In the genomic region with DNA sequence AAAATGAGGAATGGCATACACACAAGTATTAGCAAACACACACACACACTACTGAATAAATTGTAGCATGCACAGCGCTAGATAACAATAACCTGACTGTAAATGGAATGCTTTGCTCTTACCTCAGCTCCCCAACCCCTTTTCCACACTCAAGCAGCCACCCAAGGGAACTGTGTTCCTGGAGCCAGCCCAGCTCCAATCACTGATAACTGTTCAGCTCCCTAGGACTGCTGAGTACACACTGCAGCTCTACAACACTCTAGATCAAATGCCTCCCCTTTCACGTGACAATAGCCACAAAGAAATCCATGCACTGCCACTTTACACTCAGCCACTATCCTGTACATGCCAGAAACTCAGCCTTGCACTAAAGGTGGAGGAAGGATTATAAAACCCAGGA, we compare ENCODE assay signal across 14 mouse cellular contexts. TPM values are rescaled to one million over a fixed set of nuclear protein-coding genes. Genes with fewer than 3 reads are reported as not detected.
DNase-seq lines count a peak whose midpoint lies in the region; ATAC-seq lines count a peak whose summit lies in the region.
"Had no signal": no experiment of that assay in that cellular context is flagged by ENCODE, and none has a peak within 500 bp of the region (broad histone marks: within the 10 kb centered on the region; RNA-seq: fewer than 3 reads in every experiment).

No protein-coding gene starts in this region.

- DNase-seq in urinary bladder, adult 18-20 months (ENCODE audit: low spot score in 2 of 2): no peak
- no peak for DNase-seq in right cerebral cortex, postnatal 4 days
- DNase-seq: adrenal gland, adult 8-10 months; cerebellum, adult 18-20 months had no signal

- peaks cover 41% of the 10 kb centered on the region for H3K4me1 ChIP-seq in midbrain, embryonic 13.5 days (replicated peaks)
- peaks cover 24% of the 10 kb centered on the region; the same call in 1 of the 2 replicates for H3K4me1 ChIP-seq in midbrain, embryonic 15.5 days
- H3K4me1 ChIP-seq in heart, embryonic 14.5 days (ENCODE audit: control insufficient read depth in 2 of 2, insufficient read depth in 2 of 2, low read length in 2 of 2): peaks cover 33 to 72% of the 10 kb centered on the region in 2 experiments
- peaks cover 43% of the 10 kb centered on the region for H3K4me1 ChIP-seq in lung, embryonic 15.5 days

- ATAC-seq in midbrain, embryonic 13.5 days: no peak
- ATAC-seq in midbrain, embryonic 15.5 days (replicated peaks): no peak
- ATAC-seq in heart, embryonic 14.5 days (ENCODE audit: insufficient number of reproducible peaks, insufficient read depth, low FRiP score, low read depth): peak; percentile 89
- ATAC-seq in lung, embryonic 15.5 days (ENCODE audit: borderline replicate concordance, extremely low read depth, low FRiP score, low TSS enrichment): peak; percentile 85; the same call in 1 of the 2 replicates
- no peak for ATAC-seq in monocyte, adult 5-6 weeks (replicated peaks; ENCODE audit: insufficient number of reproducible peaks, low FRiP score, low TSS enrichment, poor library complexity, severe bottlenecking)
- ATAC-seq: liver, embryonic 12.5 days had no signal

- no peaks in the 10 kb centered on the region for H3K9me3 ChIP-seq in midbrain, embryonic 13.5 days
- H3K9me3 ChIP-seq in midbrain, embryonic 15.5 days: no peaks in the 10 kb centered on the region
- no peaks in the 10 kb centered on the region for H3K9me3 ChIP-seq in heart, embryonic 14.5 days (ENCODE audit: control insufficient read depth, low read length)
- H3K9me3 ChIP-seq in lung, embryonic 15.5 days: no peaks in the 10 kb centered on the region
- H3K9me3 ChIP-seq: forebrain, embryonic 10.5 days; liver, embryonic 12.5 days; neural tube, embryonic 13.5 days had no signal

- H3K4me3 ChIP-seq in midbrain, embryonic 13.5 days (replicated peaks): no peak overlapping the region
- no peak overlapping the region for H3K4me3 ChIP-seq in midbrain, embryonic 15.5 days
- H3K4me3 ChIP-seq in heart, embryonic 14.5 days (ENCODE audit: control insufficient read depth in 1 of 2, insufficient read depth in 1 of 2, low read depth in 1 of 2, low read length in 2 of 2): no peak overlapping the region
- no peak overlapping the region for H3K4me3 ChIP-seq in lung, embryonic 15.5 days
- H3K4me3 ChIP-seq: forebrain, embryonic 10.5 days; liver, embryonic 12.5 days; neural tube, embryonic 13.5 days had no signal

- no peak overlapping the region for H3K9ac ChIP-seq in midbrain, embryonic 13.5 days (replicated peaks)
- H3K9ac ChIP-seq in midbrain, embryonic 15.5 days: no peak overlapping the region
- H3K9ac ChIP-seq in heart, embryonic 14.5 days (ENCODE audit: low read length): peak overlapping the region; percentile 38; the same call in 1 of the 2 replicates
- H3K9ac ChIP-seq in lung, embryonic 15.5 days: no peak overlapping the region
- H3K9ac ChIP-seq: liver, embryonic 12.5 days; neural tube, embryonic 13.5 days had no signal

- 75% methylated on average over 2 of the region's 2 CpGs for WGBS in midbrain, embryonic 13.5 days
- WGBS in midbrain, embryonic 15.5 days: 71% methylated on average over 2 of the region's 2 CpGs
- 9% methylated on average over 2 of the region's 2 CpGs for WGBS in heart, embryonic 14.5 days
- 51% methylated on average over 2 of the region's 2 CpGs for WGBS in lung, embryonic 15.5 days

- H3K27me3 ChIP-seq in midbrain, embryonic 13.5 days: no peaks in the 10 kb centered on the region
- H3K27me3 ChIP-seq in midbrain, embryonic 15.5 days (replicated peaks): no peaks in the 10 kb centered on the region
- H3K27me3 ChIP-seq in heart, embryonic 14.5 days (ENCODE audit: control insufficient read depth, insufficient read depth, low read length): no peaks in the 10 kb centered on the region
- no peaks in the 10 kb centered on the region for H3K27me3 ChIP-seq in lung, embryonic 15.5 days
- H3K27me3 ChIP-seq: CH12.LX; liver, embryonic 12.5 days; neural tube, embryonic 13.5 days had no signal

- H3K4me2 ChIP-seq in midbrain, embryonic 13.5 days (replicated peaks): no peak overlapping the region
- H3K4me2 ChIP-seq in midbrain, embryonic 15.5 days: no peak overlapping the region
- peak overlapping the region; percentile 26 for H3K4me2 ChIP-seq in heart, embryonic 14.5 days (ENCODE audit: low read length)
- no peak overlapping the region for H3K4me2 ChIP-seq in lung, embryonic 15.5 days
- H3K4me2 ChIP-seq: liver, embryonic 12.5 days; midbrain, embryonic 11.5 days; neural tube, embryonic 13.5 days had no signal

- H3K27ac ChIP-seq in midbrain, embryonic 13.5 days: peak overlapping the region; percentile 41; the same call in 1 of the 2 replicates
- no peak overlapping the region for H3K27ac ChIP-seq in midbrain, embryonic 15.5 days
- peak overlapping the region; percentile 78 to 89 for H3K27ac ChIP-seq in heart, embryonic 14.5 days (replicated peaks in 1 of 2; ENCODE audit: control insufficient read depth in 1 of 2, insufficient read depth in 1 of 2, low read depth in 2 of 2, low read length in 2 of 2)
- peak overlapping the region; percentile 39; the same call in 1 of the 2 replicates for H3K27ac ChIP-seq in lung, embryonic 15.5 days
- H3K27ac ChIP-seq: forebrain, embryonic 10.5 days; liver, embryonic 12.5 days; neural tube, embryonic 13.5 days had no signal

- H3K36me3 ChIP-seq in midbrain, embryonic 13.5 days: no peaks in the 10 kb centered on the region
- no peaks in the 10 kb centered on the region for H3K36me3 ChIP-seq in midbrain, embryonic 15.5 days (replicated peaks)
- no peaks in the 10 kb centered on the region for H3K36me3 ChIP-seq in heart, embryonic 14.5 days (ENCODE audit: control insufficient read depth, insufficient read depth, low read length)
- H3K36me3 ChIP-seq in lung, embryonic 15.5 days: no peaks in the 10 kb centered on the region
- H3K36me3 ChIP-seq: neural tube, embryonic 13.5 days had no signal

RNA-seq across cellular contexts. Expression of a gene that starts 36.8 kb away (rescaled TPM):
- 21.4 TPM in 2 replicates for polyA plus RNA-seq in midbrain, embryonic 13.5 days (2015; fragmentation: Nextera tagmentation; extraction: Ambion mirVana)
- 20.9 and 21.3 TPM in 2 replicates for polyA plus RNA-seq in midbrain, embryonic 15.5 days (2015; fragmentation: Nextera tagmentation; extraction: Ambion mirVana)
- polyA plus RNA-seq in heart, embryonic 14.5 days (2014; fragmentation: Nextera tagmentation; extraction: Ambion mirVana): 13.1 and 13.8 TPM in 2 replicates
- polyA plus RNA-seq in lung, embryonic 15.5 days (2015; fragmentation: Nextera tagmentation; extraction: Ambion mirVana): 13.3 and 13.9 TPM in 2 replicates
- total RNA-seq in monocyte, adult 5-6 weeks (2017): 18.1 to 30.8 TPM (median 25.0 TPM) in 3 replicates

Comparison
In these comparisons a context has a peak if more than half of its experiments do, and no peak if none do; other contexts are left out.
1. ATAC-seq: peak in heart, embryonic 14.5 days (single experiment) and lung, embryonic 15.5 days (single experiment); none in midbrain, embryonic 13.5 days (single experiment), midbrain, embryonic 15.5 days (single experiment) and monocyte, adult 5-6 weeks (single experiment).